ENCODE assay signal across 8 mouse cellular contexts in genomic region chr8:117498915-117499540, GRCm38 (mm10). TPM values are rescaled to one million over a fixed set of nuclear protein-coding genes. Genes with fewer than 3 reads are reported as not detected.
DNase-seq lines count a peak whose midpoint lies in the region; ATAC-seq lines count a peak whose summit lies in the region.

No protein-coding gene starts in this region.

- H3K27ac ChIP-seq in forebrain, embryonic 14.5 days (ENCODE audit: low read depth, low read length): no peak overlapping the region
- no peak overlapping the region for H3K27ac ChIP-seq in liver, embryonic 16.5 days (ENCODE audit: low read length)

- WGBS in forebrain, embryonic 14.5 days: 18% methylated on average over 20 of the region's 20 CpGs
- 11% methylated on average over 20 of the region's 20 CpGs for WGBS in liver, embryonic 16.5 days (ENCODE audit: insufficient replicate concordance)

- H3K36me3 ChIP-seq in forebrain, embryonic 14.5 days (ENCODE audit: control insufficient read depth, insufficient read depth, low read length): no peaks in the 10 kb centered on the region
- no peaks in the 10 kb centered on the region for H3K36me3 ChIP-seq in liver, embryonic 16.5 days (ENCODE audit: control insufficient read depth, insufficient read depth)

- intact Hi-C loops in left cerebral cortex, postnatal 4 days (cut with DNase I): no loop called here

- H3K4me1 ChIP-seq in forebrain, embryonic 14.5 days (ENCODE audit: control insufficient read depth, insufficient read depth, low read length): 0 out of 2 replicates have a peak, but pooled peaks cover 3% of the 10 kb centered on the region
- H3K4me1 ChIP-seq in liver, embryonic 16.5 days (ENCODE audit: control insufficient read depth, low read depth, low read length): no peaks in the 10 kb centered on the region; the same call in 1 of the 2 replicates

- no peak for ATAC-seq in forebrain, embryonic 14.5 days
- ATAC-seq in liver, embryonic 16.5 days (ENCODE audit: low read depth): peak; percentile 15; the same call in 1 of the 2 replicates

- no peaks in the 10 kb centered on the region for H3K9me3 ChIP-seq in forebrain, embryonic 14.5 days (replicated peaks; ENCODE audit: control insufficient read depth, low read length)
- no peaks in the 10 kb centered on the region for H3K9me3 ChIP-seq in liver, embryonic 16.5 days (replicated peaks; ENCODE audit: control insufficient read depth, low read length)

- DNase-seq in thymus, postnatal 0 days (ENCODE audit: low spot score): peak; percentile 43
- no peak for DNase-seq in thymus, postnatal 25 days
- DNase-seq in forebrain, embryonic 14.5 days (ENCODE audit: low spot score): no peak
- DNase-seq in thymus, postnatal 36 days: peak; percentile 8 to 11
- DNase-seq in left cerebral cortex, postnatal 4 days: no peak
- no peak for DNase-seq in cerebellum, adult 11-12 months
- no peak for DNase-seq in urinary bladder, postnatal 14 days (ENCODE audit: low spot score)

- peaks cover 14% of the 10 kb centered on the region for H3K27me3 ChIP-seq in forebrain, embryonic 14.5 days (replicated peaks; ENCODE audit: control insufficient read depth, insufficient read depth, low read length)
- peaks cover 19% of the 10 kb centered on the region for H3K27me3 ChIP-seq in liver, embryonic 16.5 days (ENCODE audit: control insufficient read depth, insufficient read depth, low read depth, low read length)

- peak overlapping the region; percentile 50 for H3K4me3 ChIP-seq in forebrain, embryonic 14.5 days (ENCODE audit: low read depth, low read length)
- H3K4me3 ChIP-seq in liver, embryonic 16.5 days (ENCODE audit: low read depth, low read length): peak overlapping the region; percentile 62

- H3K4me2 ChIP-seq in forebrain, embryonic 14.5 days (ENCODE audit: low read length): peak overlapping the region; percentile 100
- peak overlapping the region; percentile 71 for H3K4me2 ChIP-seq in liver, embryonic 16.5 days (ENCODE audit: low read depth, low read length)

- H3K9ac ChIP-seq in forebrain, embryonic 14.5 days (ENCODE audit: low read length): no peak overlapping the region
- peak overlapping the region; percentile 53 for H3K9ac ChIP-seq in liver, embryonic 16.5 days (ENCODE audit: low read depth, low read length)

RNA-seq across cellular contexts. Expression of gene Plcg2, which starts 0.9 kb away (rescaled TPM):
- 7.8 and 8.4 TPM in 2 replicates for polyA plus RNA-seq in thymus, postnatal 0 days (2015; fragmentation: Nextera tagmentation; extraction: Ambion mirVana)
- polyA plus RNA-seq in forebrain, embryonic 14.5 days (2014; fragmentation: Nextera tagmentation; extraction: Ambion mirVana): 0.45 and 0.58 TPM in 2 replicates
- polyA plus RNA-seq in liver, embryonic 16.5 days (2015; fragmentation: Nextera tagmentation; extraction: Ambion mirVana): 8.1 and 8.4 TPM in 2 replicates
- 1 to 10 TPM; 1.4 to 1.5 TPM for total RNA-seq in left cerebral cortex, postnatal 4 days (2021)

Comparison
In these comparisons a context has a peak if more than half of its experiments do, and no peak if none do; other contexts are left out.
1. DNase-seq: peak in thymus, postnatal 0 days (single experiment) and thymus, postnatal 36 days (2 of 2); none in thymus, postnatal 25 days (single experiment), forebrain, embryonic 14.5 days (single experiment), left cerebral cortex, postnatal 4 days (single experiment), cerebellum, adult 11-12 months (single experiment) and urinary bladder, postnatal 14 days (single experiment).